Mouse (Mus musculus) thymus, adult 2 months (tissue): ENCODE data around the gene Mul1.

Experiments
- CTCF ChIP-seq: fragments of 200-500 bp; IDR thresholded peaks from 2 replicates; pipeline ENCODE4 v1.5.1; 2012; ENCODE audit warnings: mild to moderate bottlenecking, control low read depth, low read length, moderate library complexity, borderline replicate concordance; ENCODE audit not compliant: control insufficient read depth, poor library complexity, insufficient read depth; ENCODE audit errors: extremely low read depth
- POLR2A ChIP-seq: fragments of 200-500 bp; IDR thresholded peaks from 2 replicates; pipeline ENCODE4 v1.6.1; 2012; ENCODE audit warnings: mild to moderate bottlenecking, low read length, control low read depth, moderate library complexity; ENCODE audit not compliant: control insufficient read depth, poor library complexity, insufficient read depth; ENCODE audit errors: extremely low read depth

DNA sequence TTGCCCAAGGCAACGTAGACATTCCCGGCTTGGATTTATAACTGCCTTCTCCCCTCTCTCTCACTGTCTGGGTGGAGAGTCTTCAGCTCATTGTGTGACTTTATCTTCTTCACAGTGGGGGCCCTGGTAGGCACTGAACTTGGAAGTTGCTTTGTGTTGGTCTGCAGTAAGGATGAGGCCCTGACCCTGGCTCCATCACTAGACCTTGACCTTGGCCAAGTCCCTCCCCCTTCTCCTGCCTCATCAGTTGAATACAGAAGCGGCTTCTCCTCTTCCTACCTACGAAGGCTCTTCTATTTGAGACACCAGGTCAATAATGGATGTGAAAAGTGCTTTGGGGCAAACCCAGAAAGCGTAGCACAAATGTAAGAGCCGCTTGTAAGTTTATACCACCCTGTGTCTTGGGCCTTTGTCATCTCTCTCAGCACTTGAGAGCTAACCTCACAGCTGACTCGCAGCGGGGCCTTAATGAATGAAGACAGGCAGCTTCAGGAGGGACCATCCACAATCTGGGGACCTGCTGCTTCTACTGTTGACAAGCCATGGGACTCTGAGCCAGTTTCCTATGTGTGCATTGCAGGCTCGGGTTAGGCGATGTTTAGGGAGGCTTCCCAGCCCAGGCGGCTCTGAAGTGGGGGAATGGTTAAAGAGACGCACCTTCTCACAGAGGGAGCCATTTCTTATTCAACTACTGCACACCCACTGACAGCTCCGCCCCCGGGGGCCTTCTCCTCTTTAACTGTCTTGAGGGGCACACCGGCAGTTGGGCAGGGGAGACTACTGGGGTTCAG is 18.0 kb downstream of the Mul1 start:
- TF ChIP-seq CTCF (no peak), POLR2A (no peak)
